Mouse (Mus musculus): ENCODE data around the gene Hes7.

The Hes7 gene

GRCm38 (mm10) chr11:69150444-69150843 is 30.2 kb downstream of the Hes7 start:
- DNase-seq (ENCODE audit: low spot score), result no peak

- DNase-seq (ENCODE audit: low spot score), result no peak
These were observed 30.8 kb downstream of the Hes7 start for GRCm38 (mm10) chr11:69151004-69151403.

GRCm38 (mm10) chr11:69153831-69154230 is 33.6 kb downstream of the Hes7 start:
- no peak for DNase-seq (ENCODE audit: low spot score)

GRCm38 (mm10) chr11:69155351-69155750 is 35.1 kb downstream of the Hes7 start:
- no peak for DNase-seq (ENCODE audit: low spot score)

GRCm38 (mm10) chr11:69156800-69157199 is 36.6 kb downstream of the Hes7 start, which contains the start of gene Alox12b:
Alox12b (plus strand) TSS chr11:69156989.
- DNase-seq (ENCODE audit: low spot score), result no peak

GRCm38 (mm10) chr11:69169313-69169712 is 49.1 kb downstream of the Hes7 start:
- no peak for DNase-seq (ENCODE audit: low spot score)

- no peak for DNase-seq (ENCODE audit: low spot score)
These were observed 51.4 kb downstream of the Hes7 start for GRCm38 (mm10) chr11:69171626-69172025.

GRCm38 (mm10) chr11:69172606-69173005 is 52.4 kb downstream of the Hes7 start:
- no peak for DNase-seq (ENCODE audit: low spot score)

Data from left cerebral cortex, adult 11 months (tissue).